Mouse (Mus musculus) brain, embryonic 14.5 days (tissue): ENCODE data around the gene Ksr2. TPM values are rescaled to one million over a fixed set of nuclear protein-coding genes. Genes with fewer than 3 reads are reported as not detected.

Experiments
- DNase-seq: peaks from one replicate; pipeline ENCODE4 v3.0.0-alpha.2; 2011; ENCODE audit warnings: low read depth
- CTCF ChIP-seq: fragments of 200-500 bp; IDR thresholded peaks from 2 replicates; pipeline ENCODE4 v1.5.1; 2012; ENCODE audit warnings: inconsistent platforms, mild to moderate bottlenecking, moderate library complexity, borderline replicate concordance; ENCODE audit not compliant: insufficient read depth, insufficient read length; ENCODE audit errors: extremely low read depth
- POLR2A ChIP-seq: fragments of 200-500 bp; IDR thresholded peaks from 2 replicates; pipeline ENCODE4 v1.6.1; 2012; ENCODE audit warnings: mild to moderate bottlenecking, inconsistent platforms, borderline replicate concordance; ENCODE audit not compliant: poor library complexity, insufficient read depth, insufficient read length, severe bottlenecking; ENCODE audit errors: extremely low read depth
- polyA plus RNA-seq: library from polyadenylated mRNA; depleted of rRNA; stranded (reverse); fragments of >200 nt; gene quantifications from 2 replicates; pipeline ENCODE4 v1.2.3, GENCODE M21; 2012

The Ksr2 gene
- polyA plus RNA-seq, 1 experiment, result 6.4 TPM

GRCm38 (mm10) chr5:117744654-117745178 lies 330.9 kb downstream of the Ksr2 start:
- TF ChIP-seq POLR2A, result no peak
- no peak for TF ChIP-seq CTCF

DNA sequence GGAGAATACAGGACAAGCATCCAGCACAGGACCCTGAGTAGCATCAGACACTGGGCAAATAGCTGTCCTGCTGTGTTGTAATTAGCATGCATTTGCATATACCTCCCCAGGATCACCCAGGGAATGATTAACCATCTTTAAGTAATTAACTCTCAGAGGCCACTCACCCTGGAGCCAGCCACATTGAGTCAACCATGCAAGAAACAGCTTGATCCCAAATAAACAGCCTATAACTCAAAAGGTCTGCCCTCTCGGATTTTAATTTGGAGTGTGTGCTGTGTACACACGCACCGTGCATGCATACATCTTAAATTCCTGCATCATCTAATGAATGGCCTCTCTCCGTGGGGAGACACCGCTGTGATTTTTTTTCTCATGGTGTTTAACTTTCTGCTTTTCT lies 335.6 kb downstream of the Ksr2 start:
- TF ChIP-seq CTCF (no peak), POLR2A (no peak)
- peak; percentile 66 for DNase-seq

More at GRCm38 (mm10) chr5:117744654-117745178, 330.9 kb downstream of the Ksr2 start:
- no peak for DNase-seq

GRCm38 (mm10) chr5:117757696-117758482 lies 344.1 kb downstream of the Ksr2 start:
- TF ChIP-seq POLR2A (no peak), CTCF (no peak)
- DNase-seq, result peak; percentile 93

DNA sequence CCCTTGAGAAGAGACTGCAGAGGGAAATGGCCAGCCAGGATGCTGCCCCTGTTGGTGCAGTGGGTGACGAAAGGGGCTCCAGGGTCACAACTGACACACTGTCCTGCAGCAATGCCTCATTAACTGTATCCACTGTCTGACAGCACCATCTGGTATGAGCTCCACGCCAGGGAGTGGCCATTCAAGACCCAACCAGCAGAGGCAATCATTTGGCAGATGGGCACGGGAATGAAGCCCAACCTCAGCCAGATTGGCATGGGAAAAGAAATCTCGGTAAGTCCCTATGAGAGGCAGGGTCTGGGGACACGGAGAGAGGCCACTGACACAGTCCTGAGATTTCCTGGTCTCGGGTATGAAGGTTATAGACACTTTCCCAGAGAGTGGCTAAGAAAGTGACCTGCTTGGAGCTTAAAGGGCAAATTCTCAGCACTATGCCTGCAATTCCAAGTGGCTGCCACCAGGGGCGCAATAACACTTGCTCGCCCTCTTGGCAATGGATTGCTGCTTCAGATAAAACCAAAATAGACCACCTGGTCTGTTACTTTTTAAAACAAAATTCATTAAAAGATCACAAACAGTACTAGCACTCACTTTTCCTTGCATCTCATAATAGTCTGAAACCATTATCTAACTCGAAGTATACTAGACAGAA lies 347.5 kb downstream of the Ksr2 start:
- TF ChIP-seq POLR2A (no peak), CTCF (peak; percentile 58)
- peak; percentile 17 for DNase-seq

DNA sequence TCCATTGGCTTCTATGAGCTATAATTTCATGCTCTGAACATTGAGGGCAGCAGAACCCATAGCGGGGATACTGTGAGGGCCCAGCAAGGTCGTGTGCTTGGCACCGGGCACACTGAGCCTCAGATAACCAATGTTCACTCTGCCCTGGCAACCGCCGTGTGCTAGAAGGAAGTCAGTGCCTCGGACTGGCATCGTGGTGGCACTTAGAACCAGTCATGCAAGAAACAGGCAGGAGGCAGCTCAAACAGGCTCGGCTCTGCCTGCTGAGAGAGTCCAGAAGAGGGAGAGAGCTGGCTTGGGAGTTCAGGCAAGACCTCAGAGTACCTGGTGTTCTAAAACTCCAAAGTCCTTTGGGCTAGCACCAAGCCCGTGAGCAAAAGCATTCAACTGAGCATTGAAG lies 350.7 kb downstream of the Ksr2 start:
- no peak for DNase-seq

GRCm38 (mm10) chr5:117779175-117779574 lies 365.4 kb downstream of the Ksr2 start:
- no peak for TF ChIP-seq POLR2A
- TF ChIP-seq CTCF, result no peak
- DNase-seq, result no peak

More for the DNA sequence above, 350.7 kb downstream of the Ksr2 start:
- no peak for TF ChIP-seq POLR2A
- TF ChIP-seq CTCF, result no peak

DNA sequence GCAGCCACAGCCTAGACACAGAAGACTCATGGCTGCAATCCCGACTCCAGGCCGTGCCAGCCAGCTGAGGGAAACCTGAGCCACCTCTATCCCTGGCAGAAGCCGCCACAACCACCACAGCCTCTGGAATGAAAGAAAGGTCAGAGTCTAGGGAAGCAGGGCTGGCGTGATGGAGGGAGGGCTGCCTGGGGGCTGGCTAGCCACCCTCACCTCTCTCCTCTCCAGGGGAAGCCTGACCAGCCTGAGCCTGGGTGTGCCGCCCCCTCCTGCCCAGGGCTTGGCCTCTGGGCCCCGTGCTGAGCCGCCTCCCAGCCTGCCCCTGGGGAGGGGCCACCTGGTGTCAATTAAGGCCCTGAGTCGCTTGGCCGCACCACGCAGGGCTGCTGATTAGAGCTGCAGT lies 366.9 kb downstream of the Ksr2 start, which contains the start of gene Nos1:
Gene Nos1, plus strand, starts transcription at position 352 of the 400 bp plus-strand sequence.
- no peak for DNase-seq
- TF ChIP-seq CTCF, result no peak
- TF ChIP-seq POLR2A, result no peak

DNA sequence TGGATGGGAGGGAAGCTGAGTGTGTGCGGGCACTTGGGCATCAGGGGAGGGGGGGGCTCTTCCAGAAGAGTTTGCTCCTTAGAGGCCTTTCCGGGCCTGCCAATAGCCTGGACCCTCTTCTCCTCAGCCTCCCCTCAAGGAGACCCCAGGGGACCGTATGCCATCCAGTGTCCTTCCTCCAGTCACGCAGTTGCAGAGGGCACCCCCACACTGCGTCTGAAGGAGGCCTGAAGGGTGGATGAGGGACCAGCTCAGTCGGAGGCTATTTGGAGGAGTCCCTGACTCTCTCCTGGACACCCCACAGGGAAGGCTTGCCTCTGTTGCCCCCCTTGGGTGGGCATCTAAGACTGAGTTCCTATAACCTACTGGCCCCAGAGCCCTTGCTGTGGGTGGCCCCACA lies 367.4 kb downstream of the Ksr2 start:
- no peak for TF ChIP-seq POLR2A
- TF ChIP-seq CTCF, result no peak
- no peak for DNase-seq

GRCm38 (mm10) chr5:117790071-117790470 lies 376.3 kb downstream of the Ksr2 start:
- no peak for TF ChIP-seq CTCF
- no peak for DNase-seq

GRCm38 (mm10) chr5:117791875-117792274 lies 378.1 kb downstream of the Ksr2 start:
- TF ChIP-seq CTCF, result no peak
- TF ChIP-seq POLR2A, result no peak
- DNase-seq, result peak; percentile 46

DNA sequence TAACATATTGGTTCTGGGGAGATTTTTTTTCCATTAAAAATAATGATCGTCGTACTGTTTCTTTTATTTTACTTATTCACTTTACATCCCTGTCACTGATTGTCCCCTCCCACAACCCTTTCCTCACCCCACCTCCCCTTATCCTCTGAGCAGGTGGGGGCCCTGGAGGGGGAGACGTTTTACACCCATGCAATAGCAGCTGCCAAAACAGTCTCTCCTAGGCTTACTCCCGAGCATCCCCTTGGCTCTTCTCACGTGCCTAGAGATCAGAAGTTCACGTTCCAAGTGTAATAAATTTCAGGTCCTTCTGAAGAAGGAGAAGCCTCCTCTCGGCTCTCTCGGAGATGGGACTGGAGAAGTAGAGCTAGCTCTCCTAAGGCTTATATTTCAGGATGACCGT lies 387.0 kb downstream of the Ksr2 start:
- TF ChIP-seq CTCF, result no peak

More for the DNA sequence above, 387.0 kb downstream of the Ksr2 start:
- DNase-seq, result no peak
